Mouse (Mus musculus) splenic B cell, adult 2 months (primary cell): ENCODE results near the gene Sf1.

Source experiments
- DNase-seq: peaks from one replicate; pipeline ENCODE4 v3.0.0-alpha.2; 2011; ENCODE audit warnings: low read depth, low spot score
- H3K27me3 ChIP-seq: 2 replicates; pipeline ENCODE4 v1.6.1; 2012; ENCODE audit warnings: mild to moderate bottlenecking, low read length, moderate library complexity, mixed read lengths; ENCODE audit not compliant: control insufficient read depth, poor library complexity, insufficient read depth, severe bottlenecking
- H3K36me3 ChIP-seq: 2 replicates; pipeline ENCODE4 v1.6.1; 2012; ENCODE audit warnings: mild to moderate bottlenecking, low read length, moderate library complexity, mixed read lengths; ENCODE audit not compliant: control insufficient read depth, poor library complexity, insufficient read depth, severe bottlenecking

Sf1 gene

DNA sequence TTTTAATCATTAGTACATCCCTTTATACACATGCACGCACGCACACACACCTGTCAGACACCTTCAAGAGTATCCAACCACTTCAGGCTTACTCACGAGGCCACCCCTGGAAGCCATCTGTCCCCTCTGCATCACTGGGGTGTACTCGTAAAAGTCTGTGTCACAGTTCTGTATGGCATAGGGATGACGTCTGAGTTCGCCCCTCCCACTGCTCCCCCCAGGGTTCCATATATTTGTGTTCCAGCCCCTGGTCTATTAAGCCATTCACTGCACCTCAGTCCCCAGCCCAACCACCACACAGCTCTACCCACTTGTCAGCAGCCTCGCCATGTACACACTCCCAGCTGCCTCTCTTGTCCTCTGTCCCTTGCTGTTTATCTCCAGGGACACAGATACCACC is 58.5 kb downstream of the Sf1 start:
- Histone ChIP-seq H3K36me3 (no peaks in the 10 kb centered on the region), H3K27me3 (no peaks in the 10 kb centered on the region)
- no peak for DNase-seq

DNA sequence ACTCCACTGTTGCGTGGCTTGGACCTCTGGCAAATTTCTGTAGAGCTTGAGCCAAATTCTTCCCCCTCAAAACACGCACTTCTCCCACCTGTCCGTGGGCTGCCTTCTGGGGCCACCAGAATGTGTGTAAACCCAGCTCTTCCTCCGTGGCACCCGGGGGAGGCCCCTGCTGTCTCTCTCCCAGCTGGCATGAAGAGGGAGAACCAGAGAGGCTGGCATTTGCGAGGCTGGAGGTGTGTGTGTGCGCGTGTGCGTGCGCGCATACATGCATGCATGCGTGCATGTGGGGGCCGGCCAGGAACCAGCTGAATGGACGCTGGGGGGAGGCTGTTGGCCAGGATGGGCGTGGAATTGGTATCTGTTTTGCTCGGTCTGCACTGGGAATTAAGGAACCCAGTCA is 59.8 kb downstream of the Sf1 start:
- DNase-seq, result no peak
- Histone ChIP-seq H3K27me3 (no peaks in the 10 kb centered on the region), H3K36me3 (no peaks in the 10 kb centered on the region)

- 0 out of 2 replicates have a peak, but pooled peaks cover 3% of the 10 kb centered on the region for H3K27me3 ChIP-seq
- DNase-seq, result no peak
These were observed 60.8 kb downstream of the Sf1 start for GRCm38 (mm10) chr19:6424137-6424881.

DNA sequence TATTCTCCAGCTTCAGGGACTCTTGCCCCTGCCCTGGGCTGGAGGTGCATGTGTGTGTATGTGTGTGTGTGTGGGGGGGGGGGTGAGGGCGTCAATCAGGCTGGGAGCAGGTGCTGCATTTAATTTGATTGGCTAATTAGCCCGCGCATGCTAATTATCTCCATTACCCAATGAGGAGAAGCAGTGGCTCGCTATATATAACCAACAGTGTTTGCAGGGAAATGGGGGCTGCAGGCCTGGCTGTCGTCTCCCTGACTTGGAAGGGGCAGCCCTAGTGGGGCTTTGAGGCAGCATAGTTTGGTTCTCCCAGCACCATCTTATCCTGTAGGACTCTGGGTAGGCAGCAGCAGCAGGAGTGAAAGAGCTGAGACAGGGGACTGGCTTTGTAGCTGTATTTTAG is 62.1 kb downstream of the Sf1 start:
- no peak for DNase-seq
- no peaks in the 10 kb centered on the region for H3K36me3 ChIP-seq
- H3K27me3 ChIP-seq, result 0 out of 2 replicates have a peak, but pooled peaks cover 3% of the 10 kb centered on the region

More at GRCm38 (mm10) chr19:6424137-6424881, 60.8 kb downstream of the Sf1 start:
- H3K36me3 ChIP-seq, result no peaks in the 10 kb centered on the region

- peak; percentile 66 for DNase-seq
- Histone ChIP-seq H3K27me3 (0 out of 2 replicates have a peak, but pooled peaks cover 3% of the 10 kb centered on the region), H3K36me3 (no peaks in the 10 kb centered on the region)
These were observed 63.4 kb downstream of the Sf1 start for GRCm38 (mm10) chr19:6426703-6427500.
